In the genomic region with DNA sequence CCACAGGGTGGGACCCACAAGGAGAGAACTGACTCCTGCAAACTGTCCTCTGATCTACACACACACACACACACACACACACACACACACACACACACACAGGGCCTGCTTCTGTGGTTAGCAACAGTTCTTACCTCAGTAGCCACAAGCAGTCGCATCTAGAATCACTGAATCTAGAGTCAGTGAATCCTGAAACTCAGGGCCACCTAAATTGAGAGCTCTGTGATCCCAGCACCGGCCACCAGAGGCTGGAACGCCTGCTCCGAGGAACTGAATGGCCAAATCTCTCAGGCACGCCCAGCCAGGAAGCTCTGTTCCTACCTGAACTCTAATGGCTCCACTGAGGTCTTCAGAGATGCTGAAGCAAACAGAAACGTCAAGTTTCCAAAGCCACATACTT, we compare ENCODE assay signal across 9 mouse cellular contexts. TPM values are rescaled to one million over a fixed set of nuclear protein-coding genes. Genes with fewer than 3 reads are reported as not detected.
DNase-seq lines count a peak whose midpoint lies in the region; TF ChIP-seq lines count a peak whose summit lies in the region.
"Had no signal": no experiment of that assay in that cellular context is flagged by ENCODE, and none has a peak within 500 bp of the region (broad histone marks: within the 10 kb centered on the region; RNA-seq: fewer than 3 reads in every experiment).

No protein-coding gene starts in this region.

- peak; percentile 26; the same call in 1 of the 2 replicates for TF ChIP-seq CTCF in small intestine, adult 2 months (IDR thresholded peaks at IDR 0.05; ENCODE audit: extremely low read depth, insufficient read length, insufficient replicate concordance, low read depth, low read length)

- no peaks in the 10 kb centered on the region for H3K36me3 ChIP-seq in small intestine, adult 2 months (ENCODE audit: control insufficient read depth, insufficient read depth, low read length)

- no peaks in the 10 kb centered on the region for H3K27me3 ChIP-seq in small intestine, adult 2 months (ENCODE audit: control insufficient read depth, insufficient read depth, low read length)

- H3K4me1 ChIP-seq in small intestine, adult 2 months (ENCODE audit: control insufficient read depth, insufficient read depth, insufficient read length, low read length), result peaks cover 4% of the 10 kb centered on the region; the same call in 1 of the 2 replicates

- TF ChIP-seq POLR2A in small intestine, adult 2 months (IDR thresholded peaks at IDR 0.05; ENCODE audit: low read depth, low read length), result no peak

- peak; percentile 44 for DNase-seq in adrenal gland, adult 2 months
- no peak for DNase-seq in adrenal gland, adult 8-10 months
- peak; percentile 54 to 66 for DNase-seq in lung, adult 18-20 months
- no peak for DNase-seq in lung, postnatal 25 days (ENCODE audit: low spot score)
- peak; percentile 71 for DNase-seq in induced T-regulatory cell, adult 2 months (ENCODE audit: low read depth)
- no peak for DNase-seq in embryo, embryonic 9.5 days (ENCODE audit: extremely low spot score)
- DNase-seq in left cerebral cortex, adult 18-20 months (ENCODE audit: low spot score in 2 of 2), result no peak

- H3K4me3 ChIP-seq in small intestine, adult 2 months (ENCODE audit: low read depth, low read length), result no peak overlapping the region
- H3K4me3 ChIP-seq: erythroblast, embryonic 14.5 days had no signal

- 23% methylated on average over 6 of the region's 6 CpGs for WGBS in small intestine, adult 2 months

- H3K27ac ChIP-seq in small intestine, adult 2 months (ENCODE audit: insufficient read depth, low read depth, low read length), result no peak overlapping the region

RNA-seq across cellular contexts. Expression of gene Ier3, which starts 57.6 kb away (rescaled TPM):
- total RNA-seq in adrenal gland, adult 2 months (2021), result 10 to 100 TPM in 1 of 2 experiments, 1 to 10 TPM in 1; 9.6 to 13.8 TPM
- 17.1 and 17.6 TPM in 2 replicates for polyA plus RNA-seq in adrenal gland, adult 2 months (2012; rRNA removed)
- total RNA-seq in adrenal gland, adult 8-10 months (2022), result 10 to 100 TPM in 3 of 4 experiments, 1 to 10 TPM in 1; 8.3 to 19.3 (median 13.7) TPM
- polyA plus RNA-seq in small intestine, adult 2 months (2012; rRNA removed), result 6.1 and 8.6 TPM in 2 replicates
- total RNA-seq in left cerebral cortex, adult 18-20 months (2021), result 10 to 100 TPM; 16.0 to 21.3 TPM

RNA-seq across cellular contexts. Expression of gene Flot1, which starts 59.2 kb away (rescaled TPM):
- total RNA-seq in adrenal gland, adult 2 months (2021), result 10 to 100 TPM; 59.0 to 74.4 TPM
- 61.0 and 66.2 TPM in 2 replicates for polyA plus RNA-seq in adrenal gland, adult 2 months (2012; rRNA removed)
- total RNA-seq in adrenal gland, adult 8-10 months (2022), result 100 to 1,000 TPM in 2 of 4 experiments, 10 to 100 TPM in 2; 57.2 to 117 (median 94.8) TPM
- polyA plus RNA-seq in small intestine, adult 2 months (2012; rRNA removed), result 33.4 and 53.2 TPM in 2 replicates
- total RNA-seq in left cerebral cortex, adult 18-20 months (2021), result 100 to 1,000 TPM; 127 to 158 TPM

RNA-seq across cellular contexts. Expression of gene Ddr1, which starts 59.4 kb away (rescaled TPM):
- total RNA-seq in adrenal gland, adult 2 months (2021), result 10 to 100 TPM; 30.0 to 58.8 TPM
- polyA plus RNA-seq in adrenal gland, adult 2 months (2012; rRNA removed), result 58.0 and 61.6 TPM in 2 replicates
- total RNA-seq in adrenal gland, adult 8-10 months (2022), result 10 to 100 TPM; 40.1 to 81.5 (median 56.4) TPM
- polyA plus RNA-seq in small intestine, adult 2 months (2012; rRNA removed), result 51.9 and 76.9 TPM in 2 replicates
- 10 to 100 TPM; 49.0 to 51.5 TPM for total RNA-seq in left cerebral cortex, adult 18-20 months (2021)
- polyA plus RNA-seq: erythroblast, embryonic 14.5 days had no signal

Comparison
In these comparisons a context has a peak if more than half of its experiments do, and no peak if none do; other contexts are left out.
1. DNase-seq: peak in adrenal gland, adult 2 months (single experiment), lung, adult 18-20 months (2 of 2) and induced T-regulatory cell, adult 2 months (single experiment); none in adrenal gland, adult 8-10 months (single experiment), lung, postnatal 25 days (single experiment), embryo, embryonic 9.5 days (single experiment) and left cerebral cortex, adult 18-20 months (0 of 2).